Mouse (Mus musculus) T-cell, adult 2 months (primary cell): ENCODE measurements around the gene Egfr.

Source experiments
- DNase-seq: peaks from one replicate; pipeline ENCODE4 v3.0.0; 2022; ENCODE audit warnings: low spot score

Gene Egfr

DNA sequence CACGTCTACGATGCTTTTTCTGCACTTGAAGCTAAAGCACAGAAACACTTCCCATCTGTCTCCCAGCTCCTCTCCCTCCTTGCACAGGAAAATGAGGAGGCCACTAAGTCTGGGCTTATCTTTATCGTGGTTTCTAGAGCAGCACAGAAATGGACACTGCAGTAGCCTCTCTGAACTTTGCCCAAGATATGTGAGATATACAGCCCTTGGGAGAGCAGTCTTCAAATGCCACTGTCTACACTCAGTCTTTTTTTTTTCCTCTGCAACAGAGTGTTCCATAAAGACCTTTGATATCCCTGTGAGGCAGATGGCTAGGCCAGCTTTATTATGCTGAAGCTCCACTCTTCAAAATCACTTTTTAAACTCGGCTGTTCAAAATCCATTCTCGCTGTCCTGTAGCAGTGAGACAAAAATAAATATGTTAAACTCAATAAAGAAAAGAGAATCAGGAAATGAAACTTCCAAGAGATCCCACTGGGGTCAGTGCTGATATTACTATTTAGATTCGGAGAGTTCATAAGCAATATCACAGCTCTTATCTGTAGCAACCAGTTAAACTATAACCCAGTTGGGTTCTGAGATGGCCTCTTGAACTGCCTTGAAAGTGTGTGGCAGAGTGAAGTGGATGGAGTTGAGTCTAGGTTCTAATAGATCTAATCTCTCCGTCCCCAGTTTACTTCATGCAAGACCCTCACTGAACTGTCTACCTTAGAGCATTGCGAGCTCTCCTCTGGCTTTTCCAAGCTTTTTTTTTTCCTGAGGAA lies 148.8 kb downstream of the Egfr start:
- DNase-seq = no peak

DNA sequence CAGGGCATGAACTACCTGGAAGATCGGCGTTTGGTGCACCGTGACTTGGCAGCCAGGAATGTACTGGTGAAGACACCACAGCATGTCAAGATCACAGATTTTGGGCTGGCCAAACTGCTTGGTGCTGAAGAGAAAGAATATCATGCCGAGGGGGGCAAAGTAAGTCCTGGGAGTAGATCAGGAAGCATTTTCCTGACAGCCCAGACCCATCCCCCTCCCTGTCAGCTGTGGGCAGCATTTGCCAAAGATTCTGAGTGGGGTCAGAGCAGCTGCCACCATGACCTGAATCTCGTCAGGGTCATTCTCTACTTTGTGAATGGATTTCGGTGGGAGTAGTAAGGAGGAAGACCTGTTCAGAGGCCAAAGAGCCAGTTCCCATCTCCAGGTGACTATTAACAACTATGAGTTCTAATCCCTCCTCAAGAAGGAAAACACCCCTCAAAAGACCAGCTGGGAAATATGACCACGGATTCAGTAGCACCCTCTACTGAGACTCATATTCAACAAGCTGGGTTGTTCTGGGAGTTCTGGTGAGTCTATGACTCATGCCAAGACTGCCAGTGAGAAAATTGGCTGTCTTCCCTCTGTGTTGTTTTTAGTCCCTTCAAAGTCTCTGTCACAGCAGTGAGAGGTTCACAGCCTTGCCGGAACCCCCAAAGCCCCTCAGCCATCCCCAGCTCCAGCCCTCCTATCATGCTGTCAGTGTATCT lies 152.5 kb downstream of the Egfr start:
- no peak for DNase-seq

DNA sequence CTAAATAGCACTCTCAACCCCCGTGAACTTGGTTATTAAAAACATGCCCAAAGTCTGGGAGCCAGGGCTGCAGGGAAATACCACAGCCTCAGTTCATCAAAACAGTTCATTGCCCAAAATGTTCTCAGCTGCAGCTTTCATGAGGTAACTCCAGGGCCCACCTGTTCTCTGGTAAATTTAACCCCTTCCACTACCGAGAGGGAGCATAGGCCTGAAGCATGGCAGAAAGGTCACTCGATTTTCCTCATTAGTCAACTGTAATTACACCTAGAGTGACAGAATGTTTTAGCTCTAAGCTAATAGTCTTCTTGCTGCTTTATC lies 153.0 kb downstream of the Egfr start:
- DNase-seq = no peak

DNA sequence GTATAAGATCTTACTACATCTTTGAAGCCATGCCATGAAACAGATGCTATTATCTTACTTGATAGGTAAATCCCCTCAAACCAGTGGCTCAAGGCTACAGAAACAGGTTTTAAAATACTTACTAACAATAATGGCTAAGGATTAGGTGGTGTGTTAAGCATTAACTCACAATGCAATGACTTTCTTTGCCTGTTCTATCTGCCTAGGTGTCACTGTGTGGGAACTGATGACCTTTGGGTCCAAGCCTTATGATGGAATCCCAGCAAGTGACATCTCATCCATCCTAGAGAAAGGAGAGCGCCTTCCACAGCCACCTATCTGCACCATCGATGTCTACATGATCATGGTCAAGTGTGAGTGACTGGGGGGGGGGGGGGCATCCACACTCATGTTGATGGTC lies 154.5 kb downstream of the Egfr start:
- no peak for DNase-seq

DNA sequence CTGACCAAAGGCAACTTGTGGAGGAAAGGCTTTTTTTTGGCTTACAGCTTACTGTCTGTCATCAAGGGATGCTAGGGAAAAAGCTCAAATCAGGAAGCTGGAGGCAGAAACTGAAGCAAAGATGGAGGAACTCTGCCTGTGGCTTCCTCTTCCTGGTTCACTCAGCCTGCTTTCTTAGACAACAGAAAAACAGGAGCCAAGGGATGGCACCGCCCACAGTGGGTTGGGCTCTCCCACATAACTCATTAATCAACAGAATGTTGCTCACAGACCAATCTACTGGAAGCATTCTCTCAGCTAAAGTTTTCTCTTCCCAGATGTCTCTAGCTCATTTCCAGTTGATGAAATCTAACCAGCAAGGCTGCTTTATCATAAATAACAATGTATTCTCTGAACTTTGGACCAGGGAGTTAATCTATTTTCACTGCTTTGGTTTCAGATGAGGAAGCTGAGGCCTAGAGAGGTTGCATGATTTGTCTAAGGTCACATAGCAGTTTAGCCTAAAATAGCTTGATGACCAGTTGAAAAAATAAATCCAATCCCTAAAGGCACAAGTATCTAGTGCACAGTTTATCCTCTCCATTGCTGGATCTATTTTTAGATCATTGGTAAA lies 155.6 kb downstream of the Egfr start:
- DNase-seq = no peak

DNA sequence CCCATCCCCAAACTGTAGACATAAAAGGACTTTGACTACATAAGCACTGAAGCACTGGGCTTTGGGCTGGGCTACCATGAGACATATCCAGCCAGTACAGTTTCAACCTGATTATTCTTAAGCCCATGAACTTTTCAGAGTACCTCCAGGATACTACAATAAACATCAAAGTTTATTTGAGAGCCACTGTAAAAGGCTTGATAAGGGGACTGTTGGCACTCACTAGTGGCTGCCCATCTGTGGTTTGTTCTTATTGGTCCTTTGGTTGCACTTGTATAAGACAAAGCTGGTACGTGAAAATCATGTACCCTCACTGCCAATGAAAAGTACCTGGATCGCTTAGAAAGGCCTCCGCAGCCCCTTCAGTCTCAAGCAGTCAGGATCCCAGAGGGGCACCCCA lies 162.8 kb downstream of the Egfr start:
- DNase-seq = no peak

DNA sequence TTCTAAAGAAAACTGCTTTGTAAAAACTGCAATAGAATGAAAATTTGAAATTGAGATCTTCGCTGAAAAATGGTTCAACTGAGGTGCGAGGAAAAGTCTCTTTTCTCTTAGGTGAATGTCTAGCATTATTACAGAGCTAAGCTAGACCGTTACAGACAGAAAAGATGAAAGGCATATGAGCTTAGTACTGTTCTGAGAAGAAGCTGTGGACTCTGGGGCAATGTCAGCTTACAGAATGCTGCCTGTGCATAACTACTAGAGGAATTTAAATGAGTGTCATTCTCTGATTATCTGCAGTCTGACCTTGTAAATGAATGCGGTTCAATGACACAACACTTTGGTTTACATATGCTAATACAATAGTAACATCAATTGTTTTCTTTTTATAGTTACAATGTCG lies 163.8 kb downstream of the Egfr start:
- DNase-seq = no peak

DNA sequence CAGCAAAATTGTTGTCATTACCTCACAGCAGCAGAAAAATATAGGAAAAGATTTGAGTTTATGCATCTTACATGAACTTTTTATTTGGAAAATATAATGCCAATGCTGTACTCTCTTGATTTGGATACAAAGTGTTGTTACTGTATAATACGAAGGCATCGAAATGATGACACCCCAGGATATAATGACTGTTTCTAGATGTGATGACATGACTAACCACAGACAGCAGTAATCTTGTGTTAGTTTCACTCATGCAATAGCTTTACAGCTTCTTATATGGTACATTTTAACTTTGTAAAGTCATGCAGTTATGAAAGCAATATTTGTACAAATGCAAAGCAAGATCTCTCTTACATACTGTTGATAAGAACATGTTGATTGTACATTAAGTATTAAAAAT lies 165.5 kb downstream of the Egfr start:
- DNase-seq = no peak

DNA sequence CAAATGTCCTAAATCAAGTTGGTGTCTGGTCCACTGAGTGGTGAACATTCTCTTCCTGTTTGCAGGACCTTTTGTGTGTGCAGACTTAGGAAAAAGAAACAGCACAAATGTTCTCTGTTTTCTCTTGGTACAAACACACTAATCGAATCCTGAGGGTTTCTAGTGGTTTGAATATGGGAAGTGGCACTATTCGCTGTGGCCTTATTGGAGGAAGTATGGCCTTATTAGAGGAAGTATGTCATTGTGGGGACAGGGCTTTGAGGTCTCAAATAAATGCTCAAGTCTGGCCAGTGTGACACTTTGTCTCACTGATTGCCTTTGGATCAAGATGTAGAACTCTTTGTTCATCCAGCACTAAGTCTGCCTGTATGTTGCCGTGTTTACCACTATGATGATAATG lies 180.2 kb downstream of the Egfr start:
- no peak for DNase-seq

DNA sequence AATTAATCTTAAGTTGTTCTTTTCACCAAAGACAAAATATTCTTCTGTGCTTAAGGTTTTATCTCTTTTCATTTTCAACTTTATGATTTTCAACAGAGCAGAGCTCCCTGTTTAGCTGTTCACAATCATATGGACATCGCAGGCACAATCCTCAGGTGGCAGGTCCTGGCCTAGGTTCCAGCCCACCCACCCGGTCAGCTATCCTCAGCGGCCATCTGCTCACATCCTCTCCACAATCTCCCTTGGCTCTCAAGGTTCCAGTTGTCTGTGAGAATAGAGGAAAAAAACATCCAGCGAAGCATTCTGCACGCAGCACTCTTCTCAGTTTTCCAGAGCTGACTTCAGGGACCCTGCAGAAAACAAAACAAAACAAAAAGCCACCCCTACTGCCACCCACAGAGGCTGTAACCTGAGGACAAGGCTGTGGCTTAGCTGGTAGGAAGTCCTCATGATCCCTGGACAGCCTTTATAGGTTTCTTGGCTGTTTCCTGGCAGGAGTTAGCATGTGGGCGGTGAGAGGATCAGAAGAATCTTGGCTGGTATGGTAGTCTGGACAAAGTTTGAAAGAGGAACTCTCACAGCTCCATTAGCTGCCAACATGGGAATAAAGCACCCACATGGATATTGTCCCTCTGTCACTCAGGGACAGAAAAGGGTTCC lies 183.7 kb downstream of the Egfr start:
- no peak for DNase-seq

DNA sequence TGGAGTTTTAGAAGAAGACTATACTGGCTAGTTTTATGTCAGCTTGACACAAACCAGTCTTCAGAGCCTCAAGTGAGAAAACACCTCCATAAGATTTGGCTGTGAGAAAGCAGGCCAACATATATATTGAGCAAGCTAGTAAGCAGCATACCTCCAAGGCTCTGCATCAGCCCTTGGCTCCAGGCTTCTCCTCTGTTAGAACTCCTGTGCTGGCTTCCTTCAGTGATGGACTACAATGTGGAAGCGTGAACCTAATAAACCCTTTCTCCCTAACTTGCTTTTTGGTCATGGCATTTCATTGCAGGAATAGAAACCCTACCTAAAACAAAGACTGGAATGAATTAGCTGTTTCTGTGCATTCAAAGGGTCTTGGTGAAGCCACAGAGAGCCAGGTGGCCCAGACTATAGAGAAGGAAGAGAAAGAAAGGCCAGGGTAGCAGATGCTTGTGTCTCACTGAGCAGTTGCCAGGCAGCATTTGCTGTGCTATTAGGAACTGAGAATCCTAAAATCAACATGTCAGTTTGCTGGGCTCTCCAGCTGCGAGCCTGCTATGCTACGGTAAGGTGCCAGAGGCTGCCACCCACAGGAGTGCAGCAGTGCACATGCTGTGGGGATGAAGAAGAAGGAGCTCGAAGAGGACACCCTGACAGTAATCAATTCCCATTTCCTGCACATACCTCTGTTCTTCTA lies 189.2 kb downstream of the Egfr start:
- no peak for DNase-seq

DNA sequence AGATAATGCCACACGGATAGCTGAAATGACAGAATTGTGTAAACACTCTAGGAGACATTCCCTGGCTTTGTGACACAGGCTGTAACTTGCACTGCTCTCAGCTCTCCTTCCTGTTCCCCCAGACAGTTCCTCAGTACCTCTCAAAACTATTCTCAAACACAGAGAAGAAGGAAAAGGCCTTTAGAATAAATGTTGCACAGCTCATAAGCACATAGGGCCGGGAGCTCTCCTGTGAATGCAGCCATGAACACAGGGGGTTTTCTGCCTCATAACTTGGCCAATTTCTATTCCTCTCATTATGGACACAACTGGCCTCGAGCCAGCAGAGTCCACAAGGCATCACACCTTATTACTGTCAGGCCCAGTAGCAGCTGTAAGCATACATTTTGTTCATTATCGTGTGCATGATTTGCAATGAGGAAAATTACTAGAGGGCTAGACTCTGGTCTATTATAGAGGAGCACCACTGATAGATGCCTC lies 190.0 kb downstream of the Egfr start:
- DNase-seq = no peak

DNA sequence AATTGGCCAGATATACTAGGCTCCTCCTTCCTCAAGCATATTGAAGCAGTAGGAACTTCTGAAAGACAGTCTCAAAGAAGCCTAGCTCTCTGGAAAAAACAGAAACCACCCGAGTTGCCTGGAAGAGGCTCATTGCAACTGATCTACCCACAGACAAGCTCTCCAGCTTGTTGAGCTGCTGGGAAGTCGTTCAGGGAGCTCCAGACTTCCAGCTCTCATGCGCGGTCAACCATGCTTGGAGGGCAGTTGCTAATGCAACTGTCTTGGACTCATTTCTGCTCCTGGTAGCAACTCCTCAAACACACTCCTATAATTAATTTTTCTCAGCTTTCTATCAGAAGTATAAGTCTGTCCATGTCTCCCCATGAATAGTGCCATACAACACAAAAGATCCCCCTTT lies 191.0 kb downstream of the Egfr start:
- no peak for DNase-seq

DNA sequence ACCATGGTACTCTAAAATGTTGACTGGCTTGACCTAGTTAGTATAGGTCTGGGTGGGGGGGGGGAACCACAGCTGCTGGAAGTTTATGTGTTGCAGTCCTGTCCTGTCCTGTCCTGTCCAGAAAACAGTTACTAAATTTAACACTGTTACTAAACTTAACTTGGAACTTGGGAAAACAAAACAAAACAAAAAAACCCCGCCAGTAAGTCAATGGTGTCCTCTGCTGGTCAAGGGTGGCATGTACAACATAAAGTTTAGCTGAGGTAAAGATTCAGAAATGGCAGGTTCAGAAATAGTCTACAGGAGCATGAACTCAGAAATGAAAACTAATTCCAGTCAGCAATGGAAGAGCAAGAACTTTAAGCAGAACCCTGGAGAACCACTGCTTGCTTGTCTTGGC lies 196.8 kb downstream of the Egfr start:
- DNase-seq = peak; percentile 8

DNA sequence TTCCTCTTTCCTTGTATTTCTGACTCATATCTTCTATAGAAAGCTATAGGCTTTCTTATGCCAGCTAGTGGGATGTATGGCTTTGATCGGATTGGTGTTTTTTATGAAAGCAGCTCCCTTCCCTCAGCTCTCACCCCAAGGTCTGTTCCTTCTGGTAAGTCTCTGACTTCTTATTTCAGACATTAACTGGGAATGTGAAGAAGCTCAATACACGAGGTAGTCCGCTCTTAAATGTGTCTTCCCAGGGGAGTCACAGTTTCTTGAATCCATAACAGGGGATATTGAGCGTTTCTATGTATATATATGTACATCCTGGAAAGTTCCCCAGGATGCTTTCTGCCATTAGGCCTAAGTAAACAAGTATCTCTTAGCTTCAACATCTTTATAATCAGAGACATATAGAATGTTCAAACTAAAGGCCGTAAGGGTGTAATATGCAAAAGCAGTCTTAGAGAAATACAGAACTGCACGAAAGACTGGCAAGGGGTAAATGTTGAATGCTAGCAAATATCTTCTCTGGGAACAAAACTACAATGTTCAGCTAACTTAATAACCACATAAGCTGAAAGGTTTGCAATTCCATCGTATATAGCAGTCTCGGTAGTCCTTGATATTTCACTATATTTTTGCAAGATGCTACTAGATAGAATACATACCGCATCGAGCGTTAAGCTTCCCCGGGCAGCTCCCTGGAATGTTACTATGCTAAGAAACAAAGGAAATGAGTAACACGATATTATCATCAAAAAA lies 198.4 kb downstream of the Egfr start:
- no peak for DNase-seq

DNA sequence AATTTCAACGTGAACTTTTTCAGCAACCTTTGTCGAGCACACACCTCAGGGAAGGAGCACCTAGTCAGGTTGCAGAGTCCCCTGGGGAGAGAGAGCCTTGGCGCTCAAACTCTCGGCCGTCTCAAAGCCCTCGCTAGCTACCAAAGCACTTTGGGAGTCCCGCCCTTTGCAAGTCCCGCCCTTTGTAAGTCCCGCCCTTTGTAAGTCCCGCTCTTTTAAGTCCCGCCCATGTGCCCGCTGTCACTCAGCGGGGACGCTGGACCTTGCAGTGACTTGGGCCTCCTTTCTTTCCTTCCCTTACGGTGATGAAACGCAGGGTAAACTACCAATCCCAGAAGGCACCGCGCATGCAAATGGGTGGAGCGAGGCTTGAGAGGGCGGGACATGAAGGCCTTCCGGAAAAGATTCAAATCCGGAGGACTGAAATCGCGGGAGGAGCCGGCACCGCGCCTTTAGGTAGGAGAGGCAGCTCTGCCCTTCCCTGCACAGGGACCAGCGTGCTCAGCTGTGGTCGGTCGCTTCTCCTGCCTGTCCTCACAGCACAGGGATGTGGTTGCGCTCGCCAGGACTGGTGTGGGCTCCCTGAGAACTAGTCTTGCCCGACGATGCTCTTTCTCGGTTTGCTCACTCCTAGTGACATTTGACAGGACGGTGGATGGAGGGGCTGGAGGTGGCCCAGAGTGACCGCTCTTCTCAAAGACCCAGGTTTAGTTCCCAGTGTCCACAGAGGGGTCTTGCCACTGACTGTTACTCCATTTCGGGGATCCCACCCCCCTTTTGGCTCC lies 199.2 kb downstream of the Egfr start, which contains the start of gene Fbxo48:
Gene Fbxo48, plus strand, starts transcription at position 400 of the 785 bp plus-strand sequence.
- peak; percentile 97 for DNase-seq

DNA sequence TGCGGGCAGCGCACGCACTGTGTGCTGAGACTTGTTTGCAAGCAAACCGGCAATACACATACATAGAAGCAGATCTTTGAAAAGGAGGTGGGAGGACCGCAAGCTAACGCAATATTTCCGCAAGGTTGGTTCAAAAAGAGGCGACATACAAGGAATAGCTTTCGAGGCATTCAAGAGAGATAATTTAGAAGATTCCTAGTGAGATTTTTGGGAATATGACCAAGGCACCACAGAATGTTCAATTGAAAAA lies 199.7 kb downstream of the Egfr start:
- no peak for DNase-seq

DNA sequence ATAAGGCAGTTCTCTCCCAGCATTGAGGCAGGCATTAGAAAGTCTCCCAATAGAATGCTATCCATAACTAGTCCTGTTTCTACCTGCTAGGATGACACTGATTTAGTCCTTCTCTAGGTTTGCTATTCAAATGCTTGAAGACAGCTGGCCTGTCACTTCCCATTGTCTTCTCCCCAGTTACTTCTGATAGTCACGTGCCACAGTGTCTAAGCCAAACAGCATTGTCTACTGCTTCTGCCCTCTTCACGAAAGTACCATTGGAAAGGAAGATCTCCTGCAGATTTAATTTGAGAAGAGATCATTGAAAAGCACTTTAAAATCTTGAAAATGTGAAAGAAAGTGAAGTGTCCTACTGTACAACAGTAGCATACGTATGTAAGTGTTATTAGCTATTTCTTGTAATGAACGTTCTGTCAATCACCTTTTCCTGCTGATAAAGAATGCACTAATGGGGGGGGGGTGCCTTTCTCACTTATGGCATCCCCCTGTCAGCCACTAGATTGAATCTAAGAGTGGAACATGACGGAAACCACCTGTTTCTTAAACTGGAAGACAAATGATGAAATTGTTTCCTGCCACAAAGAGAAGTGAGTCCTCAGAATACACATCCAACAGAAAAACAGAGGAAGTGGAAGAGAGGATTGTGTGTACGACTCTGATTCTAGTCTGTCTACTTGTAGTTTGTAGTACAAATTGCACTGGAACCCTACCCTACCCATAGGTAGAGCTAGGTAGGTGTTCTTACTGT lies 204.3 kb downstream of the Egfr start:
- DNase-seq = no peak

DNA sequence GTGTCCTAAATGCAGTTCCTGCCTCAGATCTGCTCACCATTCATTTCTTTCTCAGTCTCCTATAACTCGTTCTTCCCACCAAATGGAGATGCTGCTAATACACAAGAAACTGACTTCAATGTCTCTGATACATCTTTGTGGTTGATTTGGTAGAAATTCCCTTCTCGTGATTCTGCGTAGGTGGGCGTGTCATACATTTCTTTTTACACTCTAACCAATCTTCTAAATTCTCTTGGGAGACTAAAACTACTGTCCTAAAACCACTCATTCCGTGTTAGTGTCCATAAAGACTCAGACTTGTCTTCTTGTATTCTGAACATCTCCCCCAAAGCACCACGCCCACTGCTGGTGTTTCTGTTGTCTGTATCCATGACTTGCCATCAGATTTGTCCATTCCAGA lies 205.0 kb downstream of the Egfr start:
- no peak for DNase-seq

DNA sequence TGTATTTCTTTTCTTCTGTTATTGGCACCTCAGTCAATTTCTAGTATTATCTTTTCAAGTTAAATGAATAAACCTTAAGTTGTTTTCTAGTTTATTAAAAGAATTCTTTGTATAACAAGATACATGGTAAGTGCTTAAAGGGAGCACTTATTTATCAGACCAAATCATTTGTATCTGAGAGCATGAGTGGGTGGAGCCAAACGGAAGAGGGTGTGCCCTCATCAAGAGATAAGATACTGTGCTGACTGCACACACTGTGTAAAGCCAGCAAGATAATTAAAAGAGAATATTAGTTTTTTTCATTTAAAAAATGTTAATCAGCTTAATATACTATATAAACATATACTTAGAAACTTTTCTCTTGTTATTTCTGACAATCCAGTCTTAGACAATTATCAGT lies 206.5 kb downstream of the Egfr start:
- no peak for DNase-seq
